Mouse (Mus musculus): Measurements from ENCODE around the gene Skap1. TPM values are rescaled to one million over a fixed set of nuclear protein-coding genes. Genes with fewer than 3 reads are reported as not detected.
"Not testable (repeated sequence)": the region's sequence is repeated elsewhere in the genome, so short reads cannot be mapped to it uniquely, and the experiment has no call there.

Skap1 gene
- polyA plus RNA-seq, 1 experiment from 2014 or later = 4.1 TPM

DNA sequence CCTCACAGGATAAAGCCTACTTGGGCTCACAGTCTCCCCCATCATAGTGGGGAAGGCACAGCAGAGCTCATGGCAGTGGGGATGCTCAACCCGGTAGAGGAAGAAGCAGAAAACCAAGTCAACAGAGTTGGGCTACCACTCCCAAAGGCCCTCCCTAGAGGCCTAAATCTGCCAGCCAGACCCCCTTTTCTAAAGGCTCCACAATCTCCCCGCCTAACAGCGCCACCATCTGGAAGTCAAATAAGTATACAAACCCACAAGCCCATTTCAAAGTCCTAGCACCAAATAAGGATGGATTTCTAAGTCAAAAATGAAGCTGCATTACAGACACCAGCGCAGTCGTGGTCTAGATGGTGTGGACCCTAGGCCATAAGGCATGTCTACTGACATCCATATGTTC, 227.9 kb downstream of the Skap1 start:
- Histone ChIP-seq H3K4me3 (replicated peaks) (no peak overlapping the region), H3K4me1 (peaks cover 18% of the 10 kb centered on the region), H3K9ac (no peak overlapping the region), H3K9me3 (no peaks in the 10 kb centered on the region), H3K27me3 (0 out of 2 replicates have a peak, but pooled peaks cover 3% of the 10 kb centered on the region), H3K27ac (no peak overlapping the region), H3K36me3 (replicated peaks) (no peaks in the 10 kb centered on the region), H3K4me2 (no peak overlapping the region)
- ATAC-seq (ENCODE audit: low FRiP score) = no peak
- 88% methylated on average over 5 of the region's 5 CpGs for WGBS

DNA sequence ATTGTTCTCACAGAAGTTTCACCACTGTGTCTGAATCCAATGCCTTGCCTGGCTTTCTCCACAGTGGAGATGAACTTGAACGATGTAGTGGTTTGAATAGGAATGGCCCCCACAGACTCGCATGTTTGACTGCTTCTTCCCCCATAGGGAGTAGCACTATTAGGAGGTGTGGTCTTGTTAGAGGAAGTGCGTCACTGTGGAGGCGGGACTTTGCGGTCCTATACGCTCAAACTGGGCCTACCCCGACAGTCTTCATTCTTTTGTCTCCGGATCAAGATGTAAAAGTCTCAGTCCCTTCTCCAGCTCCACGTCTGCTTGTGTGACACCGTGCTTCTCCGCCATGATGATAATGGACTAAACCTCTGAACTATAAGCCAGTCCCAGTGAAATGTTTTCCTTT, 229.0 kb downstream of the Skap1 start:
- no peak for ATAC-seq (ENCODE audit: low FRiP score)
- H3K4me3 ChIP-seq (replicated peaks) = no peak overlapping the region
- H3K27ac ChIP-seq = no peak overlapping the region
- H3K9ac ChIP-seq = no peak overlapping the region
- H3K4me1 ChIP-seq = peaks cover 20% of the 10 kb centered on the region
- 93% methylated on average over 11 of the region's 11 CpGs for WGBS
- no peaks in the 10 kb centered on the region for H3K36me3 ChIP-seq (replicated peaks)
- no peaks in the 10 kb centered on the region for H3K9me3 ChIP-seq
- H3K27me3 ChIP-seq = 0 out of 2 replicates have a peak, but pooled peaks cover 3% of the 10 kb centered on the region
- no peak overlapping the region for H3K4me2 ChIP-seq

DNA sequence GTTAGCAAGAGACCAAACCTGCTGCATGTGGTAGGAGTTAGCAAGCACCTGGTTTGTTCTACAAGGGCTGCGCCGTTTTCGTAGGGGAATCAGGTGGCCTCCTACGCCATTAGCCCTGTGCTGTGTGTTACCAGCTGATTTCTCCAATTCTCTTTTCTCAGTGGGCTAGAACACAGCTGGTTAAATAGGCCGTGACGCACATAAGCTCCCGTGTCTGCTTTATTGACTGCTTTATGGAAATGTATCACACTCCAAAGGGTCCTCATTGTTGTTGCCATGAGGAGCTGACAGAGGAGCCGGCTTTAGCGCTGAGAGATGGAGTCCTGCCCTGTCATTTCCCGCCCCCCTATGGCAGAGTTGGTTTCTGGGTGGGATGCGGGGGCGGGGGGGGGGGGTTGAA, 230.4 kb downstream of the Skap1 start:
- Histone ChIP-seq H3K9ac (no peak overlapping the region), H3K9me3 (no peaks in the 10 kb centered on the region), H3K4me1 (peaks cover 20% of the 10 kb centered on the region), H3K27ac (no peak overlapping the region), H3K36me3 (replicated peaks) (no peaks in the 10 kb centered on the region), H3K27me3 (0 out of 2 replicates have a peak, but pooled peaks cover 3% of the 10 kb centered on the region), H3K4me2 (no peak overlapping the region), H3K4me3 (replicated peaks) (no peak overlapping the region)
- no peak for ATAC-seq (ENCODE audit: low FRiP score)
- WGBS = 61% methylated on average over 12 of the region's 12 CpGs

DNA sequence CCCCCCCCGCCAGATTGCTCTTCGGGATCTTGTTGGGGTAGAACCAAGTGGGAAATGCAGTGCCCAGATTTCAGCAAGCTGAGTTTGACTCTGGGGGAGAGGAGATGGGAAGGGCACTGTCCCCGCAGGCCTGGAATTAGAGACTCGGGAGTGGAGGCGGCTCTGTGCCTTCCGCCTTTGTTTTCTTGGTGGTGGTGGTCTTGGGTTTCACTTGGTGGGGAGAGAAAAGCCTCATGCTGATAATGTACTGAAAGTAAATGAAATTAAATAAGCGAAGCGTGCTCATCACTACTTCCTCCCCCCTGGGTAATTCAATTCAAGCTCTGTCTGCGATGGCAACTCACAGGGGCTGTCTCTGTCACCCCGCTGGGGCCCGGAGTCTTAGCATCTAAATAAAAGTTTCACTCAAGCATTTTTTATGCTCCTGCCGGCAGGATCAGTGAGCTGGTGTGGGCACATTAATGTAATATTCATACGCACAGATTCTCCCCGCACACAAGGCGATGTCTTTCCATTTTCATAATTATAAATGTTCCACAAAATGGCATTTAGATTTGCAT, 231.9 kb downstream of the Skap1 start:
- H3K4me2 ChIP-seq = no peak overlapping the region

DNA sequence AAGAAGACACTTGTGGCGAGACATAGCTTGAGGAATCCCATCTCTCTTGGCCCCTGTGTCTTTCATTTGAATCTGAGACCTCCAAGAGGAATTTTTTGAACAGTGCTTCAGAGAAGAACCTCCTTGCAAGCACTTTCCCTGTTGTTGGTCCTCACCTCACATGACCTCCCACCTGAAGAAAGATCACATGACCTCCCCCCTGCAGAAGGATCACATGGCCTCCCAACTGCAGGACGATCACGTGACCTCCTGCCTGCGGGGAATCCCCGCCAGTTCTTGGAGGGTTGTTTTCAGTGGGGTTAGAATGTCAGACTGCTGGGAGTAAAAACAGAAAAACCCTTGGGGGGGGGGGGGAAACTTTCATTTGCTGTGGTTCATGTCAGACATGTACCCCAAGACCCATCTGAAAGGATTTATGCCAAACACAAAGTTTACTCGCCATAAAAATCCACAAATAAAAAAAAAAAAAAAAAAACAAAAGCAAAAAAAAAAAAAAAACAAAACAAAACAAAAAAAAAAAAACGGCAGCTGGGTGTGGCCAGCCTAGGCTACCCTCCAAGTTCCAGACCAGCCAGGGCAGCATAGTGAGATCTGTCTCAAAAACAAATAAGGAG, 232.6 kb downstream of the Skap1 start:
- Histone ChIP-seq H3K4me3 (replicated peaks) (no peak overlapping the region), H3K36me3 (replicated peaks) (no peaks in the 10 kb centered on the region), H3K9ac (no peak overlapping the region), H3K27ac (no peak overlapping the region), H3K4me1 (peaks cover 20% of the 10 kb centered on the region), H3K9me3 (no peaks in the 10 kb centered on the region), H3K27me3 (no peaks in the 10 kb centered on the region), H3K4me2 (no peak overlapping the region)
- ATAC-seq (ENCODE audit: low FRiP score) = no peak
- 32% methylated on average over 7 of the region's 7 CpGs for WGBS

More for the DNA sequence above, 231.9 kb downstream of the Skap1 start:
- no peak overlapping the region for H3K27ac ChIP-seq
- H3K4me3 ChIP-seq (replicated peaks) = no peak overlapping the region
- no peak overlapping the region for H3K9ac ChIP-seq
- ATAC-seq (ENCODE audit: low FRiP score) = no peak
- no peaks in the 10 kb centered on the region for H3K36me3 ChIP-seq (replicated peaks)
- peaks cover 20% of the 10 kb centered on the region for H3K4me1 ChIP-seq
- WGBS = 49% methylated on average over 15 of the region's 15 CpGs
- H3K27me3 ChIP-seq = no peaks in the 10 kb centered on the region
- H3K9me3 ChIP-seq = no peaks in the 10 kb centered on the region

DNA sequence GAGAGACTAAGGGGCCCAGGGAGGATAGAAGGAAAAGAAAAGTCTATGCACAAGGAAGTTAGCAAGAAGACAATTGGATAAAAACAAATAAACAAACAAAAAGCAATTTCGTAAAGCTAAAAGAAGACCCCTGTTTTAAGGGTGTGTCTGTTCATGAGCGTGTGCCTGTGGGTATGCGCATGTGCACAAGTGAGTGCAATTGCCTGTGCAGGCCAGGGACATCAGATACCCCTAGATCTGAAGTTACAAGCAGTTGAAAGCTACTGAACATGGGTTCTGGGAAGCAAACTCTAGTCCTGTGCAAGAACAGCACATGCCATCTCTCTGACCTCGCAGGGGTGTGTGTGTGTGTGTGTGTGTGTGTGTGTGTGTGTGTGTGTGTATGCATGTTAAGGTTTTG, 233.1 kb downstream of the Skap1 start:
- H3K36me3 ChIP-seq (replicated peaks) = no peaks in the 10 kb centered on the region
- no peak for ATAC-seq (ENCODE audit: low FRiP score)
- peaks cover 20% of the 10 kb centered on the region for H3K4me1 ChIP-seq
- no peak overlapping the region for H3K4me2 ChIP-seq
- no peak overlapping the region for H3K9ac ChIP-seq
- WGBS = 91% methylated on average over 4 of the region's 4 CpGs
- H3K27ac ChIP-seq = no peak overlapping the region
- no peaks in the 10 kb centered on the region for H3K27me3 ChIP-seq
- no peak overlapping the region for H3K4me3 ChIP-seq (replicated peaks)
- no peaks in the 10 kb centered on the region for H3K9me3 ChIP-seq

DNA sequence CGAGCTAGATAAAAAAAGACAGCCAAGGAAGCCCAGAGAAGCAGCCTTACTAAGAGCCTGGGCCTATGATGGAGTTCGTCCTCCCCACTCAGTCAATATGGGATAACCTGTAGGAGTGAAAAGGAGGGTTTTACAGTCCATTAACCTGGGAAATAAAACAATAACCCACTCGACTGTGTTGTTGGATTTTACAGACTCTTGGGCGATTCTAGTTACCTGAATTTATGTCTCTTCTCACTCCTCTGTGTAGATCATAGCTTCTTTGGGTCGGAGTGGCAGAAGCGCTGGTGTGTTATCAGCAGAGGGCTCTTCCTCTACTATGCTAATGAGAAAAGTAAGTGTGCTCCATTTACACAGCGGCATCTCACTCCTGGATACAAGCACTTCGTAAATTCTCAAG, 239.4 kb downstream of the Skap1 start:
- Histone ChIP-seq H3K9ac (no peak overlapping the region), H3K9me3 (no peaks in the 10 kb centered on the region), H3K36me3 (replicated peaks) (no peaks in the 10 kb centered on the region), H3K4me2 (no peak overlapping the region), H3K27me3 (peaks cover 15% of the 10 kb centered on the region), H3K27ac (no peak overlapping the region), H3K4me3 (replicated peaks) (no peak overlapping the region), H3K4me1 (no peaks in the 10 kb centered on the region; the same call in 1 of the 2 replicates)
- WGBS = 85% methylated on average over 8 of the region's 8 CpGs
- ATAC-seq (ENCODE audit: low FRiP score) = no peak

DNA sequence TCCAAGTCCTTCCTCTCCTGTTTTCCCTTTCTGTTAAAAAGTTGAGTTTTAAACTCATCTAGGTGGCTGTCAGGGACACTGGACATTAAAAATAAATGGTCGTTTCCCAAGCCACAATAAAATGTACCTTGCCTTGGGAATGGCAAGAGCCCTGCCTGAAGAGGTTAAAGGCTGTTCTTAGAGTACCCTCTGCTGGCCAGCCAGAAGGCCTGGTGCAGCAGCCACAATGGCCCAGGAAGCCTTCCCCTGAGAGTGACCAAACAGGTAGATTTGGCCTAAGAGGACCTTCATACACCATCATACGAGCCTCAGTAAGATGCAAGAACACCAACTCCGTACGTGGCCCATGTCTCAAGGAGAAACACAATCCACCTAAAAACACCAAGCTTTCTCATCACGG, 246.9 kb downstream of the Skap1 start:
- no peak for ATAC-seq (ENCODE audit: low FRiP score)
- Histone ChIP-seq H3K36me3 (replicated peaks) (no peaks in the 10 kb centered on the region), H3K27ac (no peak overlapping the region), H3K9me3 (no peaks in the 10 kb centered on the region), H3K4me3 (replicated peaks) (no peak overlapping the region), H3K9ac (no peak overlapping the region), H3K4me1 (peaks cover 17% of the 10 kb centered on the region), H3K4me2 (no peak overlapping the region), H3K27me3 (peaks cover 11% of the 10 kb centered on the region)
- WGBS = 77% methylated on average over 5 of the region's 5 CpGs

DNA sequence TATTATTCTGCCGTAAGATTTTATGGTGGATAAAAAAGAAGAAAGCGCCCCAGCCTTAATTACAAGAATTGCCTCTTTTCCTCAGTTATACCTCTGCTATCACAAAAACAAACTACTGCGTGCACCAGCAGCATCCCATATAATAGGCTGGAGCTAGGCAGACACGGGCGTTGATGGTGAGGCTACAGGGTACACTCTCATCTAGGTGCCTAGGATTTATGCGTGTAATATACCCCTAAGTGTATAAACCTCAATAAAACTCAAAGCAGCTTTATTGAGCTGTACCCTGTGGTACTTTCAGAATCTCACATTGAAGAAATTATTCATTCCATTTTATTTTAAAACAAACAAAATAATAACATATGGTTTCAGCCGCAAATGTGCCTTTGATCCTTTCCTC, 247.3 kb downstream of the Skap1 start:
- no peaks in the 10 kb centered on the region for H3K9me3 ChIP-seq
- H3K4me3 ChIP-seq (replicated peaks) = no peak overlapping the region
- no peak for ATAC-seq (ENCODE audit: low FRiP score)
- no peak overlapping the region for H3K27ac ChIP-seq
- peaks cover 17% of the 10 kb centered on the region for H3K4me1 ChIP-seq
- H3K4me2 ChIP-seq = no peak overlapping the region
- no peaks in the 10 kb centered on the region for H3K36me3 ChIP-seq (replicated peaks)
- H3K27me3 ChIP-seq = peaks cover 9% of the 10 kb centered on the region
- WGBS = 91% methylated on average over 7 of the region's 7 CpGs
- no peak overlapping the region for H3K9ac ChIP-seq

DNA sequence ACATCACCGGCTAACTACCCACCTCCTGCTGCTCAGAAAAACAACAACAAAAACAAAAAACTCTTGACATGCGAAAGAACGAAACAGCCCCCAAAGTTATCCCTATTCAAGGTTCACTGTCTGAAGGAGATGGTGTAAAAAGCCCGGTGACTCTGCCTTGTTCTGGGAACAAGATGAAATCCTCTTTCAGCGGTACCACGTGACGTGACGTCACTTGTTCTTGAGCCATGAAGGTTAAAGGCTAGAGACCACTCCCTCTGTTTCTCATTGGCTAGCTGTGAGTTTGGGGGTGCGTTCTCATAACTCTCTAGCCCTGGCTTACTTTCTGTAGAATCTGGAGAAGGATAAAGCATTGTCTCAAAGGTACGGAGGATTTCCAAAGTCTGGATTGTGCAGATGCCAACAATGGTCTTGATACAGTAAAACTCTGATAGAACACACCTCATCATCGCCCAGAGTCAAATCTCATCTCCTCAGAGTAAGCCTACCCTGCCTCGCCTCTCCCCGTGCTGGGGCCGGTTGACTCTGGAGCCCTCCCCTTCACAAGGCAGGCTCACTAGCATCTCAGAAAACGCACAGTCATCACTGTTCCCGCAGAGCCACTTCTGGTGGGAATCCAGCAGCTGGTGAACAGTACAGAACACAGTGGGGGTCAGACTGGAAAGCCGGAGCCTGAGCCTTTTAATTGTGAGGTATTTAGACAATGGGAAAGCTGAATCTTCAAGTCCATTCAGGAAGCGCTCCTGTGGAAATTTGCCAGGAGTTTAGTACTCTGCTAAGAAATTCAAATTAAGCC, 249.0 kb downstream of the Skap1 start:
- Histone ChIP-seq H3K27ac (no peak overlapping the region), H3K4me1 (peaks cover 17% of the 10 kb centered on the region), H3K4me2 (peak overlapping the region; percentile 17; the same call in 1 of the 2 replicates), H3K4me3 (replicated peaks) (no peak overlapping the region), H3K27me3 (no peaks in the 10 kb centered on the region), H3K36me3 (replicated peaks) (no peaks in the 10 kb centered on the region), H3K9ac (no peak overlapping the region), H3K9me3 (no peaks in the 10 kb centered on the region)
- ATAC-seq (ENCODE audit: low FRiP score) = no peak
- WGBS = 50% methylated on average over 18 of the region's 18 CpGs

DNA sequence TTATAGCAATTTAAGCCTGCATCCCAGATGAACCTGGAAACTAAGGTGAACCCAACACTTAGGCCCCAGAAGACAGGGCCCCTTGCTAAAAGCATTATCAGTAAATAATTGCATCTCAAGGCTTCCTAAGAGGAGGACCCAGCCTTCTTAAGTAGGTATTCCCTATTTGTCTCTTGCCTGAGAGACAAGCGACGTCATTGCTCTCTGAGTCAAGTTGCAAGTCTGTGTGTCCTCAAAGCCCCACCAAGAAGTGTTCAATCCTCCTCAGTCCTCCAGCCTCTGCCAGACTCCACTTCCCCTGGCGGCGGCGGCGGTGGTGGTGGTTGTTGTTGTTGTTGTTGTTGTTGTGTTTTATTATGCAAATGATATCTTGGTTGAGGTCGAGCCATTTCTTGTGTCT, 249.6 kb downstream of the Skap1 start:
- 68% methylated on average over 7 of the region's 7 CpGs for WGBS
- H3K4me3 ChIP-seq (replicated peaks) = no peak overlapping the region
- no peak for ATAC-seq (ENCODE audit: low FRiP score)
- H3K4me2 ChIP-seq = no peak overlapping the region
- H3K27me3 ChIP-seq = no peaks in the 10 kb centered on the region
- H3K9ac ChIP-seq = no peak overlapping the region
- no peaks in the 10 kb centered on the region for H3K9me3 ChIP-seq
- H3K4me1 ChIP-seq = peaks cover 17% of the 10 kb centered on the region
- no peaks in the 10 kb centered on the region for H3K36me3 ChIP-seq (replicated peaks)
- H3K27ac ChIP-seq = no peak overlapping the region

DNA sequence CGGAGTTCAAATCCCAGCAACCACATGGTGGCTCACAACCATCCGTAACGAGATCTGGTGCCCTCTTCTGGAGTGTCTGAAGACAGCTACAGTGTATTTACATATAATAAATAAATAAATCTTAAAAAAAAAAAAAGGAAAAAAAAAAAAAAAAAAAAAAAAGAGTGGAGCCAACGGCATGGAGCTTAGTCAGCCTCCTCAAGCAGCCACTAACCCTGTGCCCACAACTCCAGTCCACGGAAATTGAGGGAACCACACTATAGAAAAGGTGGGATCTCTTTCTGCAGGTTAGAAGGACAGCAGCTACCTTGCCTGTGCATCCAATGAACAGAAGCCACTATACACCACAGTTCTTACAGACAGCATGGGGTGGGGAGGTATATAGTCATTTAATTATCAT, 250.8 kb downstream of the Skap1 start:
- not testable (repeated sequence) for H3K4me2 ChIP-seq; ATAC-seq (ENCODE audit: low FRiP score); H3K27ac ChIP-seq; H3K27me3 ChIP-seq; H3K9ac ChIP-seq; H3K36me3 ChIP-seq (replicated peaks); H3K9me3 ChIP-seq; H3K4me3 ChIP-seq (replicated peaks)
- WGBS = 90% methylated on average over 5 of the region's 5 CpGs
- H3K4me1 ChIP-seq = peaks cover 21% of the 10 kb centered on the region
